Mouse (Mus musculus) cortical plate, adult 2 months (tissue): ENCODE measurements around the gene Nfe2l3.

Experiments
- CTCF ChIP-seq: fragments of 200-500 bp; IDR thresholded peaks from 2 replicates; pipeline ENCODE4 v1.5.1; 2011; ENCODE audit warnings: mild to moderate bottlenecking, control low read depth, low read length; ENCODE audit not compliant: insufficient read depth; ENCODE audit errors: extremely low read depth
- POLR2A ChIP-seq: fragments of 200-500 bp; IDR thresholded peaks from 2 replicates; pipeline ENCODE4 v1.6.1; 2011; ENCODE audit warnings: mild to moderate bottlenecking, low read length, control low read depth; ENCODE audit not compliant: insufficient read depth; ENCODE audit errors: extremely low read depth

DNA sequence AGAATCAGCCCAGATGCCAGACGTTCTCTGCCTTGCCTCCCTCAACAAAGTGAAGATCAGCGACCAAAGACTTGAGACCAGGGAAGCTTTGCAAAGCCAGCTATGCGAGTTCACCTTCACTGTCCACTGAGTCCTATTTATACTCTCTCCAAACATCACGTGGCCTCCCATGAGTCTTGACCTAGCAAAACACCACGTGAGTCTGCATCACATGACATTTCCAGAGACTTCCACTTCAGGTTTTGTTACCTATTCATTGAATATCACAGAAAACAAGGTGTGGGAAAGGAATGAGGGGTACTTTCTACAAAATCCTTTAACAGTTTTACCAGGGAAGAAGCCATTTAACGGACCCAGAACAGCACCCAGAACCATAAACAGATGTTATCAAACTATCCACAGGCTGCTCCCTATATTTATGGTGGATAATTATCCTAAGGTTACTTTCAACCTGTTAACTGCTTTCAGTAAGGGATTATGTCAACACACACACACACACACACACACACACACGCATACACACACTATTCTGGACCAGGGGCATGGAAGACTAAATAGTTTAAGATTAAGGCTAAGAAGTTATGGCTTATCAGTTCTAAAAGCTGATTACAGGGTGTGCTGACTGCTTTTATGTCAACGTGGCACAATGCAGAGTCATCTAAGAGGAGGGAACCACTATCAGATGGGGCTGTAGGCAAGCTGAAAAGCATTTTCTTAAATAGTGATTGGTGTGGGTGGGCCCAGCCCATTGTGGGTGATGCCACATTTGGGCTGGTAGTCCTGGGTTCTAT is 65.0 kb downstream of the Nfe2l3 start:
- TF ChIP-seq CTCF: no peak
- TF ChIP-seq POLR2A: no peak
